Mouse (Mus musculus) cerebellum, adult 11-12 months (tissue): ENCODE measurements at regions not wholly inside any gene's neighbourhood (a gene's known extent, or its start where the extent isn't known, plus 50 kb on each side); places are given as distances from the start of the nearest gene placed in this dataset.
"Not testable (repeated sequence)": the region's sequence is repeated elsewhere in the genome, so short reads cannot be mapped to it uniquely, and the experiment has no call there.

Source experiments
- DNase-seq: peaks from one replicate; pipeline ENCODE4 v3.0.0; 2022

DNA sequence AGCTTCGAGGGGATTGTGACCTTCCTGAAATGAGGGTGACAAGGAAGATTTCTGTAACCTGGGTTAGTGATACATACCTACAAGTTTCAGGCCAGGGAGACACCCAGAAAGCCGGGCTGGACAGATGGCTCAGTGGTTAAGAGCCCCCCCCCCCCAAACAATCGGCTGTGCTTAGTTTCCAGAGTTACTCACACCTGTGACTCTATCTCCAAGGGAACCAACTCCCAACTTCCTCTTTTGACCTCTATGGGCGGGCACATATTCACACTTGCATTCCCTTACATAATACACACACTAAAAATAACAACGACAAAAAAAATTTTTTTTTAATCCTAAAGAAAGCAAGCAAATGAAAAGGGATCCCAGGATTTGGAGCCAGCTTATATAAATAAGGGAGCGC lies 283.0 kb upstream of the Arglu1 start:
- DNase-seq = no peak

DNA sequence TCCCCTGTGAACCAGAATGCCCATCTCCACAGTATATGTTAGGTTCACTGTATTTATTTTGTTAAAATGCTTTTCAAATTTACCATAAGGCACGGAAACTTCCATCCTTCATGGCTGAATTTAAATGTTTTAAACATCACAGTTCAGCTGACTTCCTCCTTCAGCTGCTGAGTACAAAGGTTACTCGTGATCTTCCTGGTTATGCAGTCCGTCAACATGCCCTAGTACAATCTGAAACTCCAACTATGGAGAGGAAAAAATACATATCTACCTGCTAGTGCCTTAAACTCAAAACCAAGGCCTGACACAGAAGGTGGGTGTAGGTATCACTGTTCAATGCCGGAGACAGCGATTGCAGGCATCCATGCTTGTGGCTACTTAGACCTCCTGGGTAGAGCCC lies 280.5 kb upstream of the Arglu1 start:
- DNase-seq = no peak

- DNase-seq = no peak
Measured at GRCm38 (mm10) chr8:8970346-8970745, 280.0 kb upstream of the Arglu1 start.

DNA sequence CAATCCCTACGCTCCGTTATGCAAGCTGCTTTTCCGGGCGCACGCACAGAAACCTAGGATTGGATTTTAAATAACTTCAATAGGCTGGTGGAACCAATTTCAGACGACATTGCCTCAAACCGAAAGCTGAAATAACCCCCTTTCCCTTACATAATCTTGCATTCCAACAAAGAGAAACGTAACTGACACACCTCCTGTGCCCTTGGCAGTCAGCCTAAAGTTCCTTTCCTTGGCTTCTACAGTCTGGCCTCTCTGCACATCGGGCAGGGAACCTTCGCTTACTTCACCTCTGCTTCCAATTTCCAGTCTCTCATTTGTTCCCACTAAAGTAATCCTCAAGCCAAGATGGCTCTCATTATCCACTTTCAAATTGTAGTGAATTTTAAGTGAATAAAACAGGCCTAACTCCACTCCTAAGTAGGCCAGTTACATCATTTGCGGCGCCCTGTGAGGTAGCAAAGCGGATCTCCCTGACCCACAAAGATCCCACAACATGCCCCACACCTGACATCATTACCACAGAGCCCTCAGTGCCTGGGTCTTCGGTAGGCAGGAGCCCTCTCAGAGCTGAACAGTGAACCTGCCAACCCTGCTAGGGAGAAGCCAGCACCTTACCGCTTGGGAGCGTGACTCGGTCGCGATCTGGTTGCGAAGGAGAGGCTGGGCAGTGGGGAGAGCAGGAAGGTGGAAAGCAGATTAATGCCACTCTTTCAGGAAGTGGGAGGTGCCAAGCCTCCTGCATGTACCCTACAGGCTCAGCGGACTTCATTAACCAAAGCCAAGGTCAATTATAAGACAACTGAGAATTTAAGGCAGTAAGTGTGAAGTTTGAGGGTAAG lies 279.0 kb upstream of the Arglu1 start:
- DNase-seq = no peak

DNA sequence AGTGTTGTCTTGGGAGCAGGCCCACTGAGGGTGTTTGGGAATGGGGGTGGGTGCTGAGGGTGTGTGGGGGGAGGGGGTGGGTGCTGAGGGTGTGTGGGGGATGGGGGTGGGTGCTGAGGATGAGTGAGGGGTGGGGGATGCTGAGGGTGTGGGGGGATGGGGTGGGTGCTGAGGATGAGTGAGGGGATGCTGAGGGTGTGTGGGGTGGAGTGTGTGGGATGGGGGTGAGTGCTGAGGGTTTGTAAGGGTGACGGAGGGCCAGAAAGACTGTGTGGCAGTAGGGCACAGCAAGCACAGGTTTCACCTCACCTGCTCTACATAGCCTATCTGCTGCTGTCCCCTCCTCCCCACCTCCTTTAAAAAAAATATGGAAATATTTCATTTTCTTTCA lies 276.3 kb upstream of the Arglu1 start:
- DNase-seq = no peak

DNA sequence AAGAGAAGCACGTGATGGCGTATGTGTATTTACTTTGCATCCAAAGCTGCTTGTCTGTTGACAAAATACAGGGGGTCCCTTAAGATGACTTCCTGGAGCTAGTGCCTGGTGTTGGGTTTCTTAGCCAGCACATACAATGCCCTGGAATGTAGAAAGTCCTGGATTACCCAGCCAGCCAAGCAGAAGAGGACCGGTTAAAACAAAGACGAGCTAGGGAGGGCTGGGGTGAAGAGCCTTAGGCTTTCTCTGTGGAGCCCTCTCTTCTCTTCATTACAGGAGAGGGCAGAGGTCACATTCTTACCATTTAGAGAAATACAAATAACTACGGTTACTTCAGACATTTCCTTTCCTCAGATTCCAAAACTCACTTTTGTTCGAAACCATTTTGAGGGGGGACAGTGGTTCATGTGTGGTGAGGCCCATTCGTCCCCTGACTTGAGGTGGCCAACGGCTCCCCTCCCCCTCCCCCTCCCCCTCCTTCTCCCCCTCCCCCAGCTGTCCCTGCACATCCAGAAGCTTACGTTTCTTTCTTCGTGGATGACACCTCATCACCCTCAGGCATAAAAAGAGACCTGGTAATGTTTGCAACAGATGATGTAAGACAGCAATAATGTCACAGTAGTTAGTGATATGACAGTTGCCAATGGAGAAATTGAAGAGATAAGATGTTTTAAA lies 275.8 kb upstream of the Arglu1 start:
- no peak for DNase-seq

GRCm38 (mm10) chr8:8960221-8960620 lies 269.9 kb upstream of the Arglu1 start:
- no peak for DNase-seq

DNA sequence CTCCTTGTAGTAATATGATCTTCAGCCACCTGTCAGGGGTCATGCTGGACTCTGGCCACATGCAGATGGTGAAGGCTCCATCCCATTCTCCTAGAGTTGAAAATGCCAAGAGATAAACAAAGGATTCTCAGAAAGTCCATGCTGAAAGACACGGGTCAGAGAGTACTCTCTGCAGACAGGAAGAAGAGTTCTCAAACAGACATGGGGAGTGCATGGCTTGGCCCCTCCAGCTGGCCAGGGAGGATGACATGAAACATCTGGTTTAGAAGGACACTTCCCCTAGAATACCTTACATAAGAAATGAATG lies 269.4 kb upstream of the Arglu1 start:
- no peak for DNase-seq

DNA sequence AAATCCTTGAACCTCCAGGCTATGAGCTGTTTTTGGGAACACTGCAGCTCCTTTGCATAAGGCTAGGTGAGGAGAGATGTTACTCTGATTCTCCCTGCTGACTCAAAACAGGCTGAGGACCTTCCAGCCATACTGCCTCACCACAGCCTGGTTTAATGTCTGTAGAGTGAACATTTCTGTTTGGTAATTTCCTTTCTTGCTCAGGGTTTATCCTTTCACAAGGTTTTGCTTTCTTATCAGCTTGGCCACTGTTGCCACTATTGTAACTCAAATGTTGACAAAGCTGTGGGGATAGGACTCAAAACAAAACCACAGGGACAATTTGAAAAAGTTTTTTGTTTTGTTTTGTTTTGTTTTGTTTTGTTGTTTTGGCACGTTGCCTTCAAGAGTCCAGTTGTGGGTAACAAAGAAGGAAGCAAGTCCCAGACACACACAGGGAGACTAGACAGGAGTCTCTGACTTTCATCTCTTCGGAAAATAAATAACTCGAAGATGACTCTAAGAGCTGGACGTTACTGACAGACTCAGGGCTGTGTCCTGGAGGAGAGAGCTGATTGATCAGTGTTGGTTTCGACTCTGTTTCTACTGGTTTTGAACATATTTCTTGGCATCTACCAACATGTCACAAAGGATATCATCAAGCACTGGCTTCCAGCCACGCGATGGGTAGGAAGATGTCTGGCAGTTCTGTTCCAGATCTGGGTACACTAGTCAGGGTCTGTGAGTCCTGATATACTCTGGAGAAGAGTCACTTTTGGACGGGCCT lies 268.9 kb upstream of the Arglu1 start:
- DNase-seq = no peak

DNA sequence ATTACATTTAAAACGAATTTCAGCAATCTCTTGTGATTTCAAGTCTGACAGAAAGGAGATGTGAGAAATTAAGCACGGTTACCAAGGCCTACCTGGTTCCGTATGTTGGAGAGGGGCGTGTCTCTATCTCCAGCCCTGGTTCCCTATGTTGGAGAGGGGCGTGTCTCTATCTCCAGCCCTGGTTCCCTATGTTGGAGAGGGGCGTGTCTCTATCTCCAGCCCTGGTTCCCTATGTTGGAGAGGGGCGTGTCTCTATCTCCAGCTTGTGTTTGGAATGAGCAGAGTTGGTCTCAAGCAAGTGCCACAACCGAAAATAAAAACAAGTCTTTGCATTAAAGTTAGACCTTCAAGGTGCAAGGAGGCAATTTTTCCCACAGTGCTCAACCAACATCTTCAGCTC lies 267.8 kb upstream of the Arglu1 start:
- DNase-seq = not testable (repeated sequence)

DNA sequence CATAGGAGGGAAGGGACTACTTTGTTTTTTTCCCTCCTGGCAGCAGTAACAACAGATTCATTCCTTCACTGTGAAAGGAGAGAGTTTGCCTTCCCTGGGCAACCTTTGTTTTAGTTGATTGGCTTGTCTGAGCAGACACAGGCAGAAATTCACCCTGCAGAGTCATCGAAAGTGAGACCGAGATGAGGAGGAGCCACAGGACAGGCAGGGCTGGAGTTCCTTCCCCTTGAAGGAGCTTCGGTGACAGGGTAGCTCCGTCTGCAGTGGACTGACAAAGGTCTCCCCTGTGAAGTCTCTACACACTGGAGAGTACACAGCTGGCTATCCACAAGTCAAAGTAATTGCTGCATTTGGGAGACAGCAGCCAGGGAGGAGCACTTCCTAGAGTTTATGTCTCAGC lies 261.9 kb upstream of the Arglu1 start:
- DNase-seq = no peak

GRCm38 (mm10) chr8:8951186-8951585 lies 260.9 kb upstream of the Arglu1 start:
- no peak for DNase-seq

- no peak for DNase-seq
Measured at GRCm38 (mm10) chr8:8947516-8948161, 257.3 kb upstream of the Arglu1 start.

DNA sequence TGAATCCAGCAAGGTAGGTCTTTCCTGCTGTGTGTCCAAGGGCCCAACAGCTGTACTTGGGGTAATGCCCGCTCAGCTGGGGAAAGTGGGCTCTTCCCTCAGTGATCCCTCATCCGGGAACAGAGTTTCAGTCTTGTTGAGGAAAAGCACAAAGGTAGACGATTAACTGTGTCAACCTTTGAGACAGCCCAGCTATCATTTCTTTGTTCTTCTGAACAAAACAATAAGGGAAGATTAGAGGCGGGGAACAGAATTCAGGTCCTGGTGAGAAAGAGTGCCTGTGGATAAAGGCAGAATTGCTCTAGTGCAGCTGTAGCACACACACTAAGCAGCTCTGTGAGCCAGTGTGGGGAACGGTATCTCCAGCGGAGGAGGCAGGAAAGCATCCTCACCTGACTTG lies 252.7 kb upstream of the Arglu1 start:
- DNase-seq = no peak

DNA sequence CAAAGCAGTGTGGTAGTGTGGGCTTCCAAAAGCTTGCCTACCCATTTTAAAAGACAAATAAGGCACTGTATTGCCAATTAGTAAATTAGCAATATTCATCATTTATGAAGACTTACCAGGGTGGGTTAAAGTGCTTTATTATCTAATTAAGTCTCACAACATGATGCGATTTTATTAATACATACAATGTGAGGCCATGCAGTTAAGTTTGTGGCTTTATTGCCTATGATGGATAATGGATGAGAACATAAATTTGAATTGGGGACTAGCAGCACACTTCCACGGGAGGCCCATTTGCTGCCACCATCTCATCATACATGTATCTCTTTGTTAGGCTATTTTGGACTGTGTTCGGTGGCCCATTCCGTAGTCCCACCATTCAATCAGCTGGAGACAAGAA lies 250.6 kb upstream of the Arglu1 start:
- DNase-seq = no peak

- DNase-seq = no peak
Measured at GRCm38 (mm10) chr8:8938536-8938935, 248.2 kb upstream of the Arglu1 start.

DNA sequence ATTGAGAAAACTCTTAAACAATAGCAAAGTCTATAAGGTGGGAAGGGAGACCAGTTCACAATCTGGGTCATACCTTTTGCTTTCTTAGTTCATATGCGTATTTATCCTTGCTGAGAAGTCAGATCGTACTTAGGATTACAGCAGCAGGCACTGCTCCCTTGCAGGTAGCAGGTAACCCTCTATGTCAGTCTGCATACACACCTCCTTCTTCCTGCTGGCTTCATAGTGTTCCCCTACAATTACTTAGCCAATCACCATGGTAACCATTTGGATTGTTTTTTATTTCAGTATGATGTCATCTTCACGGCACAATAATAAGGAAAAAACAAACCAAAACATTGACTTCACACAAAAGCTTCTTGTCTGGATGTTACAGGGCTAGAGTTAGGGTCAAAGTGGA lies 242.1 kb upstream of the Arglu1 start:
- DNase-seq = no peak

DNA sequence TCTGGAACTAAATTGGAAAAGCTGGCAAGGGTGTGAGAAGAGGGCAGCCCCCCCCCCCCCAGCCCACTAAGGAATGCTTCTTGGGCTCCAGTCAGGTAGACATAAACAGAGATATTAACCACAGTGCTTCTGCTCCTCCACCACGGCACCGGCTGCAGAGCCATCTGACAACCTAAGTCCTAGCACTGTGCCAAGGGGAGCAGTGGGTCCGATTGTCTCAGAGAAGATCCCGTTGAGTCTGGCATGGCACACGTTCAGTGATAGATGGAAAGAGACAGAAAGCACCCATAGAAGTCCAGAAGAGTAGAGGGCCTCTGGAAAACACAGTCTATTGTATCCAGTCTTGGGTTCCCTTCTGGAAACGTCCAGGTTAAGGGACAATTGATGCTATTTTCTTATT lies 241.4 kb upstream of the Arglu1 start:
- DNase-seq = no peak

- no peak for DNase-seq
Measured at GRCm38 (mm10) chr8:8928074-8928862, 237.9 kb upstream of the Arglu1 start.

DNA sequence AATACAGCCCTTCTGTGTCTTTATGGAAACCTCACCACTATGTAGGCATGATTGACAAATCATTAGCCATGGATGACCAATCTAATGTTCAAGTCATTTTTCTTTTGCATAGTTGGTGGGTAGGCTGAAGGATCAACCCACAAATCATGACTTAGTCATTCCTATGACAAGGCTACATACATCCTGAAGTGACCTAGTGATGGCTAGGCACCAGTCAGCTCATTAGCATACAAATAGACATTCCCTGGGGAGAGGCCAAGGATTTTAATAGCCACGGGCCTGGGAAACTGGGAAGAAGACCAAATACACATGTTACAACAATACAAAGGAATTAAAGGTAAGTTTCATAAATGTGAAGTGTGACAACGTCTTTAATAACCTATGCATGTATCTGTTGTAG lies 231.1 kb upstream of the Arglu1 start:
- DNase-seq = no peak

DNA sequence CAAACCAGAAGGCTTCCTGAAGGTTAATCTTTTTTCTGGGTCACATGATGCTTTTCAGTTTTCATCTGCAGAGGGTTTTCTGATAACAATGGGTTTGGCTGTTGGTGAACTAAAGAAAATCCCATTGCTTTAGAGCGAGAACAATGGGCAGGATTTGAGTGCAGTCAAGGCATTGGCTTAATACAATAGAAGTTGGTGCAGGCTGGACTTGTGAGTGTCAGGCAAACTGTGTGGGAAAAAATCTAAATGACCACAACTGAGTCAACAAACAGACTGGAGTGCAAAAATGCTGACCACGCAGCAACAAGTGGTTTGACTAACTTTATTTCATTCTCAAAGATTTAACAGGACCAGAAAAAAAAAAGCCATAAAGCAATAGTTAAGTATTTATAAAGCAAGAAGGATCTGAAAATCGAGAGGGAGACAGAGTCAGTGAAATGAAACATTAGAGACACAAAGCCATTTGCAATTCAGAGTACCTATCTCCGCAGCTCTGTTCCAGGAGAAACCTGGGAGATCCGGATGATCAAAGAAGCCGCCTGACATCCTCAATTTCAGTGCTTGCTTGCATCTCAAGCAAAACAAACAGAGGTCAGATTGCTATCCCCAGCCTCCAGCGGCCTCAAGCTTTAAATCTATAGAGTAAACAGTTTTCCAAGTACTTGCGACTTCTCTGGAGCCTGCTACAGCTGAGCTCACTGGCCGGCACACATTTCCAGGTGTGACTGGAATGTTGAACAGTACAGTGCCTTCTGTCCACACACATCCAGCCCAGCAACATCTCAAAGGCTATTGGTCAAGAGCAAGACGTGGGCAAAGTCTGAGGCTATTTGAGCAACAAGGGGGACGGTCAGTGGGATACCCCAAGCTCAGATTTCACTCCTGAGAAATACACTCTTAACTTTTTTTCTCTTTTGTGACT lies 229.5 kb upstream of the Arglu1 start:
- DNase-seq = no peak

GRCm38 (mm10) chr8:8919040-8919439 lies 228.7 kb upstream of the Arglu1 start:
- DNase-seq = no peak
